Mouse (Mus musculus) layer of hippocampus, adult 2 months (tissue): ENCODE data around the gene Gm26741. TPM values are rescaled to one million over a fixed set of nuclear protein-coding genes. Genes with fewer than 3 reads are reported as not detected.
A peak's percentile ranks its signal among the peaks of the same experiment; 100 is the strongest.

ENCODE experiments used
- DNase-seq, 2 experiments: peaks; one replicate each; pipeline ENCODE4 v3.0.0; 2022; ENCODE audit warnings: low spot score in 2 of 2
- H3K27ac ChIP-seq: fragments of 200-600 bp; 2 replicates; pipeline ENCODE4 v1.8.1; 2022
- H3K4me3 ChIP-seq: fragments of 200-600 bp; 2 replicates; pipeline ENCODE4 v1.8.1; 2022; ENCODE audit warnings: mild to moderate bottlenecking
- CTCF ChIP-seq: fragments of 200-600 bp; conservative IDR thresholded peaks from 2 replicates; pipeline ENCODE4 v1.8.1; 2022; ENCODE audit warnings: antibody characterized with exemption, mild to moderate bottlenecking, moderate library complexity
- total RNA-seq, 2 experiments: library from RNA; stranded (reverse); gene quantifications; 2 replicates each; pipeline ENCODE4 v1.2.3; 2021

Gm26741 gene
- total RNA-seq, 2 experiments from 2014 or later, result not detected

DNA sequence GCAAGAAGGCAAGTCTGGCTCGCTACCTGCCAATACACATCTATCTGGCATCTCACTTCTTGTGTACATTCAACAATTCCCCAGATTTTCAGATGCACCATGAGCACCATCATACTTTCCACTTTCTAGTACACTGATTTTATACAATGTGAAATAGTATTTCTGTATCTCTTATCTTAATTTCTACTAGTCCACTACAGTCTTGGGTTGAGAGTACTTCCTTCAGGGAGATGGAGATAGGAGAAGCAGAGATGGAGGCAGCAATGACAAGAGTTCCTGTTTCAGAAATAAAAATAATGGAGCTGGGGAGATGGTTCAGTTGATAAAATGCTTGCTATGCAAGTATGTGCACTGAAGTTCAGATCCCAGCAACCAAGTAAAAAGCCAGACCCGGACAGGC, 19.2 kb downstream of the Gm26741 start:
- H3K4me3 ChIP-seq, result no peak overlapping the region
- H3K27ac ChIP-seq, result no peak overlapping the region
- no peak for TF ChIP-seq CTCF
- DNase-seq, result no peak

DNA sequence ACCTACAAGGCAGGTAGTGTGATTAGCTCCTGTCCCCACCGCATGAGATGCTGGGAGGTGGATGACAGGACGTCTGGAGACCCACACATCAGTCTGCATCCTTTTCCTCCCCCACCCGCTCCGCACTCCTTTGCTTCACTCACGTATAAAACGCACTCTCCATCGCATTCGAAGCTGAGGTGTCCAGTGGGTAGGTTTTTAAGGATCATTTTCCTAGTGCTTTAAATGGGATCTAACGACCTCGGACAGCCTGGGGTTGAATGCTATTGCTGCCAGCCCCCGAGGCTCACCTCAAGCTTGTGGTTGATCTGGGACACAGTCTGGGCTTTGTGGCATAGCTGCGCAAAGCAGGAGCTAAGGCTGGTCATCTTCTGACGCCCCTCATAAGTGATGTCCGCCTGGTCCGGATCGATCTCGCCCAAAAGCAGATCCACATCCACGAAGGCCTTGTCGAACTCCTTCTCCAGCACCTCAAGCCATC, 22.8 kb downstream of the Gm26741 start:
- no peak for TF ChIP-seq CTCF
- Histone ChIP-seq H3K4me3 (peak overlapping the region; percentile 97), H3K27ac (peak overlapping the region; percentile 99)
- DNase-seq, result peak in 1 of 2 experiments; percentile 24

DNA sequence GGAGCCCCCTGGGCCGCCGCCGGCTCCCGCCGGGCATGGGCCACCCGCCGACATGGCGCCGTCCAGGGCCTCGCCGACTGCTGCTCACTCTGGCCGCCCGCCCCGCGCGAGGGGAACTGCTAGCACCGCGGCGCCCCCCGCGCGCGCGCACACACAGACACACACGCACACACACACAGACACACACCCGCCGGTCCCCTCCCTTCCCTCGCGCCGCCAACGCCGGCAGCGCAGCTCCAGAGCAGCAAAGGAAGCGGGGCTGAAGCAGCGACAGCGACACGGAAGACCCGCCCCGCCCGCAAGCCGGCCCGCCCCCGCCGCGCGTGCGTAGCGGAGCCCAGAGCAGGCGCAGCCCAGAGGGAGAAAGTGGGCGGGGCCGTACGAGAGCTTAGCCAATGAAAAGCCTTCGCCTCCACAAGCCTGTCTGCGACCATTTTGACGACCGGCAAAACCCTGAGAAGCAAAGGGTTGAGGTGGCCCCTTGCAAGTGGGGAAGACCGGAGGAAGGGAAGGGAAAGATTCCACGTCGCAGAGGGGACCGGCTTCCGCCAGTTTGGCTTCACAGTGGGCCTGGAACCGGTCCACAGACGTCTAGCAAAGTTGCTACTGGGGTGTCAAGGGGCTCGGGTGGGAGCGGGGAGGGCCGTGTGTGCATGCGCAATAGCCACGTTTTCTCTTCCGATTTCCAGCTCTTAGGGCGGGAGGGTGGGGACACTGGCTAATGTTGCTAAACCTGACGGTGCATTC, 23.5 kb downstream of the Gm26741 start, which contains the start of gene Gopc:
Gopc (minus strand) TSS at position 280 of the 747 bp plus-strand sequence.
- Histone ChIP-seq H3K27ac (peak within 1 kb of the TSS; percentile 99), H3K4me3 (peak within 1 kb of the TSS; percentile 97)
- DNase-seq, result peak; percentile 96 to 97
- TF ChIP-seq CTCF, result no peak

DNA sequence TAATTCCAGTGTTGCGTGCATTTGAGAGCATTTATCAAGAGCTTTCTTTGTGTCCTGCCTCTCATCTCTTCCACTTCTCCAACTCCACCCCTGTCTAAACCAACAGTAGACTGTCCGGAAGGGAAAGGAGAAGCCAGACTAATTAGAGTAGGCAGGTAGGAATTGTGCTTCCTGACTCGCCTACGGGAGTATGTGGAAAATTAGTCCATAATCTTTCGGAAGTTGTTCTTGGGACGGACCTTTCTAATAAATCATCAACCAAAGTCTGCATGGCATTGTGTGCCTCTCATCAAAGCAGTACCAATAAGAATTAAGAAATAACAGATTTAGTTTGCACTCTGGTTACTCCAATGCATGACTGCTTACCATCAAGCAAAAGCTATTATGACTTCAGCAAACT, 24.5 kb downstream of the Gm26741 start:
- peak overlapping the region; percentile 97 for H3K4me3 ChIP-seq
- no peak overlapping the region for H3K27ac ChIP-seq
- DNase-seq, result no peak
- TF ChIP-seq CTCF, result no peak

DNA sequence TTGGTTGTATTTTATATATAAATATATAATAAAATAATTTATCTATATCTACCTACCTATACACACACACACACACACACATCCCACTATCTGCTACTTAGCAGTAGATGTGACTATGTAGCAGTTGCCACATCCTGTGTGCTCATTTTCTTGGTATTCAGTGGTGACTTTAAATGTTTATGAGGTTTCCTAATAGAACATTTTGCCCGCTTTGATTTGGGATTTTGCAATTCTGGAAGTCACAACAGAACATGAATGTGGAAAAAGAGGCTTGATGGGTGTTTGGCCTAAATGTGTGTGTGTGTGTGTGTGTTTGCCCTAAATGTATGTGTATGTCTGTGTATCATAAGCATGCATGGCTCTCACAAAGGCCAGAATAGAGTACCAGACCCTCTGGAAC, 25.0 kb downstream of the Gm26741 start:
- no peak for DNase-seq
- Histone ChIP-seq H3K4me3 (no peak overlapping the region), H3K27ac (no peak overlapping the region)
- no peak for TF ChIP-seq CTCF

GRCm38 (mm10) chr10:52384823-52385610, 26.4 kb downstream of the Gm26741 start:
- peak; percentile 42 to 64 for DNase-seq
- TF ChIP-seq CTCF, result peak; percentile 97
- H3K27ac ChIP-seq, result no peak overlapping the region
- no peak overlapping the region for H3K4me3 ChIP-seq

GRCm38 (mm10) chr10:52387192-52387591, 28.6 kb downstream of the Gm26741 start:
- Histone ChIP-seq H3K4me3 (no peak overlapping the region), H3K27ac (no peak overlapping the region)
- DNase-seq, result no peak
- TF ChIP-seq CTCF, result no peak

DNA sequence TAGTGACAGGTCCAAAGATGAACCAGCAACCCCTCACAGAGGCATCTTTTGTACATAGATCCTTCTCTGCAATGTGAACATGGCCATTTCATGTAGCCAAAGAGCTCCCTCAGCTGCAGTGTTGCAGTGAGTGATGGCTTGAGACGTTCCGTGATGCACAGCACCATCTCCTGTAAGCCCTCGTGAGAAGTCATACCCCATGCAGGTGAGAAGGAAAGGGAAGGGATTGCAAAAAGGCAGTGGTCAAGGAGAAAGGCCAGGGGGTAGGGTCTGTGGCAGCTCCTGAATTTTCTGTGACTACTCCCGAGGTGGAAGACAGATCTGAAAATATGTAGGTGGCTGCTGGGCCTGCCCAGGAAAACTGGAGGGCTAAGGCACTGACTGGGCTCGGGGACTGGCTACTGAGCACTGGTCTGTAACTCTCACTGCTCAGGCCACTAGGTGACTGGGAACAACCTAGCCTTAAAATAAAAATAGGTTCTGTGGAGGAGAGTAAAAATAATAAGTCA, 30.4 kb downstream of the Gm26741 start, which contains the start of gene Nepn:
Nepn (plus strand) TSS at position 51 of the 509 bp plus-strand sequence.
- Histone ChIP-seq H3K4me3 (no peak within 1 kb of the TSS), H3K27ac (no peak within 1 kb of the TSS)
- no peak for TF ChIP-seq CTCF
- DNase-seq, result no peak

GRCm38 (mm10) chr10:52389438-52389837, 30.9 kb downstream of the Gm26741 start:
- DNase-seq, result no peak
- H3K4me3 ChIP-seq, result no peak overlapping the region
- no peak overlapping the region for H3K27ac ChIP-seq
- TF ChIP-seq CTCF, result no peak

- no peak for DNase-seq
- Histone ChIP-seq H3K4me3 (no peak overlapping the region), H3K27ac (no peak overlapping the region)
- no peak for TF ChIP-seq CTCF
These were observed 32.6 kb downstream of the Gm26741 start for GRCm38 (mm10) chr10:52391208-52391607.

- no peak for TF ChIP-seq CTCF
- Histone ChIP-seq H3K27ac (no peak overlapping the region), H3K4me3 (no peak overlapping the region)
- no peak for DNase-seq
These were observed 38.1 kb downstream of the Gm26741 start for GRCm38 (mm10) chr10:52396647-52397046.

- Histone ChIP-seq H3K27ac (no peak overlapping the region), H3K4me3 (no peak overlapping the region)
- TF ChIP-seq CTCF, result no peak
- DNase-seq, result no peak
These were observed 40.1 kb downstream of the Gm26741 start for GRCm38 (mm10) chr10:52398715-52399114.

- no peak overlapping the region for H3K27ac ChIP-seq
- no peak for TF ChIP-seq CTCF
- DNase-seq, result no peak
- H3K4me3 ChIP-seq, result no peak overlapping the region
These were observed 41.2 kb downstream of the Gm26741 start for GRCm38 (mm10) chr10:52399722-52400121.
